Mouse (Mus musculus) kidney, adult 2 months (tissue): Measurements from ENCODE around the gene Trio. TPM values are rescaled to one million over a fixed set of nuclear protein-coding genes. Genes with fewer than 3 reads are reported as not detected.

Source experiments
- DNase-seq: peaks from one replicate; pipeline ENCODE4 v3.0.0; 2021
- H3K27ac ChIP-seq: fragments of 200-500 bp; 2 replicates; pipeline ENCODE4 v1.5.1; 2012; ENCODE audit warnings: low read depth, low read length, control low read depth, inconsistent platforms; ENCODE audit not compliant: insufficient read depth
- H3K27me3 ChIP-seq: fragments of 200-500 bp; replicated peaks from 2 replicates; pipeline ENCODE4 v1.6.1; 2012; ENCODE audit warnings: mild to moderate bottlenecking, moderate library complexity, low read length, inconsistent platforms; ENCODE audit not compliant: control insufficient read depth, insufficient read depth
- H3K36me3 ChIP-seq: fragments of 200-500 bp; 2 replicates; pipeline ENCODE4 v1.6.1; 2012; ENCODE audit warnings: mild to moderate bottlenecking, moderate library complexity, low read length, inconsistent platforms; ENCODE audit not compliant: control insufficient read depth, insufficient read depth
- H3K4me1 ChIP-seq: fragments of 200-500 bp; 2 replicates; pipeline ENCODE4 v1.6.1; 2011; ENCODE audit warnings: low read length; ENCODE audit not compliant: control insufficient read depth, insufficient read depth
- H3K4me3 ChIP-seq: fragments of 200-500 bp; 2 replicates; pipeline ENCODE4 v1.5.1; 2011; ENCODE audit warnings: mild to moderate bottlenecking, low read depth, low read length, control low read depth; ENCODE audit not compliant: insufficient read depth
- CTCF ChIP-seq: fragments of 200-500 bp; conservative IDR thresholded peaks from 2 replicates; pipeline ENCODE4 v1.5.1; 2011; ENCODE audit warnings: low read depth, mild to moderate bottlenecking, control low read depth, low read length, moderate library complexity, mixed read lengths; ENCODE audit not compliant: insufficient read depth, insufficient read length
- POLR2A ChIP-seq: fragments of 200-500 bp; IDR thresholded peaks from one replicate; pipeline ENCODE4 v1.6.1; 2011; ENCODE audit warnings: low read depth, low read length, control low read depth
- WGBS: fragments of 180-500 bp; shearing (Covaris S2); methylation state at CpG from one replicate; pipeline ENCODE4 v1.1.7; 2018; 5-methylcytosine and 5-hydroxymethylcytosine counted together
- polyA plus RNA-seq: library from polyadenylated mRNA; depleted of rRNA; stranded (reverse); fragments of >200 nt; gene quantifications from 2 replicates; pipeline ENCODE4 v1.2.3, GENCODE M21; 2012

Trio gene
- polyA plus RNA-seq, 1 experiment, result 37.2 TPM

GRCm38 (mm10) chr15:27821651-27822364, 203.8 kb downstream of the Trio start:
- Histone ChIP-seq H3K36me3 (peaks cover 5% of the 10 kb centered on the region), H3K27ac (no peak overlapping the region)

GRCm38 (mm10) chr15:27817096-27817495, 208.6 kb downstream of the Trio start:
- no peaks in the 10 kb centered on the region for H3K27me3 ChIP-seq
- WGBS, result 50% methylated on average over 10 of the region's 10 CpGs
- no peak for TF ChIP-seq POLR2A
- no peak for TF ChIP-seq CTCF
- H3K4me1 ChIP-seq, result no peaks in the 10 kb centered on the region
- no peak overlapping the region for H3K27ac ChIP-seq
- no peak overlapping the region for H3K4me3 ChIP-seq
- peaks cover 5% of the 10 kb centered on the region for H3K36me3 ChIP-seq
- peak; percentile 48 for DNase-seq

More at GRCm38 (mm10) chr15:27821651-27822364, 203.8 kb downstream of the Trio start:
- WGBS, result 77% methylated on average over 11 of the region's 11 CpGs
- no peak for DNase-seq
- no peaks in the 10 kb centered on the region for H3K27me3 ChIP-seq
- no peak for TF ChIP-seq CTCF
- TF ChIP-seq POLR2A, result no peak
- H3K4me3 ChIP-seq, result no peak overlapping the region
- H3K4me1 ChIP-seq, result no peaks in the 10 kb centered on the region

GRCm38 (mm10) chr15:27814677-27815391, 210.8 kb downstream of the Trio start:
- WGBS, result 76% methylated on average over 6 of the region's 6 CpGs
- Histone ChIP-seq H3K4me3 (no peak overlapping the region), H3K27ac (no peak overlapping the region), H3K27me3 (no peaks in the 10 kb centered on the region), H3K4me1 (peaks cover 5% of the 10 kb centered on the region), H3K36me3 (peaks cover 4% of the 10 kb centered on the region)
- DNase-seq, result no peak
- no peak for TF ChIP-seq CTCF
- no peak for TF ChIP-seq POLR2A

- Histone ChIP-seq H3K36me3 (peaks cover 2% of the 10 kb centered on the region), H3K4me3 (no peak overlapping the region), H3K27me3 (no peaks in the 10 kb centered on the region), H3K27ac (peak overlapping the region; percentile 70), H3K4me1 (peaks cover 5% of the 10 kb centered on the region)
- no peak for TF ChIP-seq POLR2A
- no peak for TF ChIP-seq CTCF
- WGBS, result 70% methylated on average over 12 of the region's 12 CpGs
- DNase-seq, result peak; percentile 25
These were observed 214.7 kb downstream of the Trio start for GRCm38 (mm10) chr15:27810793-27811488.

DNA sequence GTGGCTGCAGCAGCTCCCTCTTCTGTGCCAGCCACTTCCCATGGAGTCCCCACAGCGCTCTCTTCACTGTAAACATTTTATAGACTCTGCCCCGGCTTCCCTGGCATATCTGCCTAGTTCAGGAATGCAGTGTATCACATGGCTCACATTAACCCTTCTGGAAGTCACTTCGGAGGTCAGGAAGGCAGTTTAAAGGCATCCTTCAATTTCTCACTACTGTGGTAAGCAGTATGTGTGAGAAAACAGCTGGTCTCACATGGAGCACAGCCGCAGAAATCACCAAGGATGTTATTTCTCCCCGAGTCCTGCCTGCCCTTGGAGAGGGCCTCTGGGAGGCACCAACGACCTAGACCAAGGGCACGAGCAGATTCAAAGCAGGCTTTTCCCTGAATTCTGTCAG, 215.4 kb downstream of the Trio start:
- peaks cover 2% of the 10 kb centered on the region for H3K36me3 ChIP-seq
- peak; percentile 45 for DNase-seq
- H3K27ac ChIP-seq, result peak overlapping the region; percentile 62
- H3K4me1 ChIP-seq, result peaks cover 5% of the 10 kb centered on the region
- H3K27me3 ChIP-seq, result no peaks in the 10 kb centered on the region
- TF ChIP-seq CTCF (no peak), POLR2A (no peak)
- WGBS, result 28% methylated on average over 7 of the region's 7 CpGs
- no peak overlapping the region for H3K4me3 ChIP-seq

- Histone ChIP-seq H3K4me3 (no peak overlapping the region), H3K4me1 (peaks cover 5% of the 10 kb centered on the region), H3K36me3 (peaks cover 2% of the 10 kb centered on the region), H3K27ac (no peak overlapping the region), H3K27me3 (no peaks in the 10 kb centered on the region)
- TF ChIP-seq CTCF (no peak; the same call in 1 of the 2 replicates), POLR2A (no peak)
- peak; percentile 42 for DNase-seq
- 56% methylated on average over 5 of the region's 5 CpGs for WGBS
These were observed 216.9 kb downstream of the Trio start for GRCm38 (mm10) chr15:27808596-27809276.
